Mouse (Mus musculus) gastrocnemius, postnatal 10 days (tissue): ENCODE data around the gene Ppm1n. TPM values are rescaled to one million over a fixed set of nuclear protein-coding genes. Genes with fewer than 3 reads are reported as not detected.

ENCODE experiments used
- DNase-seq: peaks from one replicate; pipeline ENCODE4 v3.0.0; 2021; ENCODE audit warnings: mixed read lengths
- total RNA-seq, 2 experiments: library from RNA; stranded (reverse); gene quantifications; 2 replicates each; pipeline ENCODE4 v1.2.3; 2021

Ppm1n gene
- total RNA-seq, 2 experiments from 2014 or later, result not detected

DNA sequence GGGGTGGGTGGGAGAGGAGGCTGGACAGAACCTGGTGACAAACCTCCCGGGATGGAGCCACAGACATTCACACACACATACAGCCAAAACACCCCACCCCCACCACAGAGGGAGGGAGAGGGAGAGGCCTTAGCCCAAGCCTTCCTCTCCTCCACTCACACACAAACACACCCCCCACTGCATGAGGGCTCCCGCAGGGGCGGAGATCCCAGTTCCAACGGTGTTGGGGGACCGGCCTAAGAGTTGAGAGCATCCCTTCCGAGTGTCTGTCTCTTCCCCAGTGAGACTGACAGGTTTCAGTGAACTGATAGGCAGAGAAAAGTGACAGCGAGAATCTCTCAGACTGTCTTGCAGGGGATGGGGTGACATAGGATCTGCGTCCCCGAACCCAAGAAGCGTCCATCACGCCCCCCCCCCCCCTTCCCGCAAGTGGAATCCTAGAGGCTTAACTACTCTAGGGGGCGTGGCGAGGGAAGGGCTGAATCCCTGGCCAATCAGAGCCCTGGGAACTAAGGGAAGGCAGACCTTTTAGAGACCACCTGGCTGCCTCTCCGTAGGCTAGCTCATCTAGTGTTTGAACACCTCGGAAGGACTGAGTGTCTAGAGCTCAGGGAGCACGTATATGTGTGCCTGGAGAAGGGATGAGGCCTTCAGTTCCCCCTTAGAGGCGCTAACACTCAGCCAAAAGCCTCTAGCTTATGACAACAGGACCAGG is 28.0 kb upstream of the Ppm1n start:
- DNase-seq, result peak; percentile 67

DNA sequence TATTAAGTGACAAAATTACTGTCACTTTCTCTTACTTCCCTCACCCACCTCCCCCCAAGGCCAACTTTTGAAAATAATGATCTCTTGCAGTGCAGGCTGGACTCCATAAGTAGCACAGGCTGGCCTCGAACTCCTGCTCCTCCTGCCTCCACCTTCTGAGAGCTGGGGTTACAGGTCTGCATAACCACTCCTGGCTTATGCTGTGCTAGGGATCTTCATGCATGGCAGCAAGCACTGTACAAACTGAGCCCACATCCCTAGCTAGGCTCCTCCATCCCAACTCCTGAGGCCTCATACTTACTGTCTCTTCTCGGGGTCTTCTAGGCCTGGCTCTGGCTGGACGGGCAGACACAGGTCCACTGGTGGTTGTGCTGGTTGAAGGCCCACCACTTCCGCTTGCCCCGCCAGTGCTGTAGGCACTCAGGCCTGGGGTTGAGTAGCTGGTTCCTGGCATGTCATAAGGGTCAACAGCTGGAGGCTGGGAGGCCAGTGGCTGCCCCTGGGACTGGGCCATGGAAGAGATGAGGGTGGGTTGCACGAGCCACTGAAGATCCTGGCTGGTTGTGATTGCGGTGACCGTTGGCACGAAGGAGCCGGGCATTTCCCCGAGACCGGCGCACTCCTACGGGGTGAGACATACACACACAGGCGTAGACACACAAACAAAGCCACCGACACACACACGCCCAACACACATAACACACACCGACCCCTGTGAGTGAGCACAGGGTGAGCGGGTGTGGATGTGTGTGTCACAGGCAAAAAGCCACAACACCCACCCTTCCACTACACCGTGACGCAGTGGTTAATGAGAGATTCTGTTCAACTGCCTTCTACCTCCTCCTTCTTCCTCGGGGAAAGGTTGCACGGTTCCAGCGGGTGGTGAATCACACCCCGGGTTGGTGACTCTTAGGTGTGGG is 27.2 kb upstream of the Ppm1n start:
- DNase-seq, result no peak

DNA sequence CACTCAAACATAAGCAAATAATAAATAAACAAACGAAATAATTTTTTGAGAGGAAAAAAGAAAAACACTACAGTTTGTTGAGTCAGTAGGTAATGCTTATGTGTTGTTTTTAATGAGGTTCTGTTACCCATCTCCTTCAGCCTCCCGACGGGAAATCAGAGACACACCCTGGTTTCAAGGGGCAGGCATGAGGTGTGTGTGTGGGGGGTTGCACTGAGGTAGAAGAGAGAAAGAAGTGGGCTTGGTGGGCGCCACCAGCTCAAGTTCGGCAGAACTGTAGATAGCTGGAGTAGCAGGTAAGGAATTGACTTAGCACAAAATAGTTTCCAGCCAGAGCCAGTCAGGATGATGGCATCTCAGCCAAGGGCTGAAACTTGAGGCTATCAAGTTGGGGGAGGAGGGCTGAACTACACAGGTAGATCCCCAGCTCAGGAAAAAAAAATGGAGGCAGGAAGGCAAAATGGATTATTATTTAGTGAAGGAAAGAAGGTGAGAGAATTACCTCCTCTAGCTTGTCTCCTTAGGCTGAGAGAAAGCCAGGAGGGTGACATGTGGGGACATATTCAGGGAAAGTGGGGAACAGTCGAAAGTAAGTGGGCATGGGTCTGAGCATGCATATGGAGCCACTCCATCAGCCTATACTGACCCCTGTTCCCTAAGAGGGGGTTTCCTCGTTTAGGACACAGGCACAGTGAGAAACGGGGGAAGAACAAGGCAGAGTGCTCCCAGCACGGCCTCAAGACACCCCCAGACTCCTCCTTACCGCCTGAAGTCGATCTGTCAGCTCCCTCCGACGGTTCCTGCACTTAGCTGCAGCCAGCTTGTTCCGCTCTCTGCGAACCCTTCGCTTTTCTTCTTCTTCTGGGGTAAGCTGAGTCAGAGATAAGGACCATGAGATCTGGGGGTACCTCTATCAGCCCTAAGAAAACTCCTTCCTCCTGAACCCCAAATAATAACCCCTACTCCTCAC is 26.2 kb upstream of the Ppm1n start:
- no peak for DNase-seq

DNA sequence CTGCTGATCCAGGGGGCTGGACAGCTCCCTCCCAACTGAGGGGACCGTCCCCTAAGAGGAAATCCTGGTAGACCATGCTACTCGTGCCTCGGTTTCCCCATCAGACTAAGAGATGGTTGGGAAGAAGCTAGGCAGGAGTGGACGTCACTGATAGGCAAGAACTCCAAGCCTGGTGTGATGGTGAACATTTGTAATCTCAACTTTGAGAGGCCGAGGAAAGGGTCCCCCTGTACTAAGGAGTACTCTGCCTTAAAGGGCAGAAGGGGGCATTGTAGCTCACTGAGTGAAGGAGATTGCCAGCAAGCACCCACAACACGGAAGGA is 25.5 kb upstream of the Ppm1n start:
- DNase-seq, result no peak

DNA sequence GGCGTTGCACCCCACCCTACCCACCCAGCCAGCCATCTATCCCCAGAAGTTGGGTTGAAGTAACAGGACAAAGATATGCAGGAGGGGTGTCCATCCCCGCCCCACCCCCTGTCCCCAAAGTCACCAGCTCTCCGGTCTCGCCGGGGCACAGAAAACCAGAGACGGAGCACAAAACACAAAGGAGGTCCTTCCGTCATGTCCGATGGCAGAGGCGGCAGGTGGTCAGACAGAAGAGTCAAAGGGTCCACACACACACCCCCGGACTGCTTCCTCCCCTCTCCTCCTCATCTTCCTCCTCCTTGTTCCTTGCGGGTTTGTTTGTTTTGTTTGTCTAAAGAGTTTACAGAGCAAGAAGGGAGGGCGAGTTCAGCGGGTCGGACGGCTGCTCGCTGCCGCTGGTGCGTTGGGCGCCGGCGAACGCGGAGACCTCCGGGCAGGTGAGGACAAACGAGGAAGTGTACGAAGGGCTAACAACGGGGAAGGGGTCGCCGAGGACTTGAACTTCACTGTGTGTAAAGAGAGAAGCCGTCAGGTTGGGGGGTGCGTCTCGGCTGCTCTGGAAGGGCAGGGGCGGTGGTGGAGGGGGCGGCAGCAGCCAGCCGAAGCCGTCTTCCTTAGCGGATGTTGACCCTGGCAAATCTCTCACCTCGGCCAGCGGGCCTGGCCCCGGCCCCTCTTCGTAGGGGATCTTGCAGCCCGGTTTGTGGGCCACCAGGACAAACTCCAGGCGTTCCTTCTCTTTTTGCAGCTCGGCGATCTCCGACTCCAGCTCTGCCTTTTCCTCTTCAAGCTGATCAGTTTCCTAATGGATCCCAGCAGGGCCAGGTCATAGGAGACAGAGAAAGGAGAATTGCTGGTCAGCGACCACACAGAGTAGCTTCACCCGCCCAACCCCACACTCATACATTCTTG is 24.9 kb upstream of the Ppm1n start:
- no peak for DNase-seq

DNA sequence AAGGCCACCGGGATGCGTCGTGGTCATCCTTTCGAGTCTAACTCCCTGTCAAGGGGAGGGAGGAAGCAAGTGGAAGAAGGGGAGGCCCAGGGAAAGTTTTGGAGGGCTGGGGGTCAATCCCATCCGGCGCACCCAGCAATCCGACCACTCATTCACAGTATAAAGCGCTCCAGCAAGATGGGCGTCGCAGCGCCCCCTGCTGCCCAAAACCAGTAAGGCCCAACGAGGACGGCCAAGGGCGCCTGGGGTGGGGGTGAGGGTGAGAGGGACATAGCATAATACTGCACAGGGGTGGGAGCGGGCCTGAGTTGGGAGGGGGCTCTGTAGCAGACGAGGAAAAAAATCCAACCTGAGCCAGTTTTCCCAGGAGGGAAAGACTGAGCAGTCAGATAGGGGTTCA is 23.9 kb upstream of the Ppm1n start:
- DNase-seq, result peak; percentile 86

DNA sequence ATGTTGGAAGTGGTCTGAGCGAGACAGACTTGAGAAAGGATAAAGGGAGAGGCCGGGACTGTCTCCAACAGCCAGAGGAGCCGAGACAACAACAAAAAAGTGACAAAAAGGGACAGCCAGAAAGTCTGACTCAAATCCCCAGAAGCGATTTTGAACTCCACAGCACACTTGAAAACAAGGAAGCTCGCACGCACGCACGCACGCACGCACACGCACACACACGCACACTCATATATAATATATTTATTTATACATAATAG is 23.1 kb upstream of the Ppm1n start:
- no peak for DNase-seq

DNA sequence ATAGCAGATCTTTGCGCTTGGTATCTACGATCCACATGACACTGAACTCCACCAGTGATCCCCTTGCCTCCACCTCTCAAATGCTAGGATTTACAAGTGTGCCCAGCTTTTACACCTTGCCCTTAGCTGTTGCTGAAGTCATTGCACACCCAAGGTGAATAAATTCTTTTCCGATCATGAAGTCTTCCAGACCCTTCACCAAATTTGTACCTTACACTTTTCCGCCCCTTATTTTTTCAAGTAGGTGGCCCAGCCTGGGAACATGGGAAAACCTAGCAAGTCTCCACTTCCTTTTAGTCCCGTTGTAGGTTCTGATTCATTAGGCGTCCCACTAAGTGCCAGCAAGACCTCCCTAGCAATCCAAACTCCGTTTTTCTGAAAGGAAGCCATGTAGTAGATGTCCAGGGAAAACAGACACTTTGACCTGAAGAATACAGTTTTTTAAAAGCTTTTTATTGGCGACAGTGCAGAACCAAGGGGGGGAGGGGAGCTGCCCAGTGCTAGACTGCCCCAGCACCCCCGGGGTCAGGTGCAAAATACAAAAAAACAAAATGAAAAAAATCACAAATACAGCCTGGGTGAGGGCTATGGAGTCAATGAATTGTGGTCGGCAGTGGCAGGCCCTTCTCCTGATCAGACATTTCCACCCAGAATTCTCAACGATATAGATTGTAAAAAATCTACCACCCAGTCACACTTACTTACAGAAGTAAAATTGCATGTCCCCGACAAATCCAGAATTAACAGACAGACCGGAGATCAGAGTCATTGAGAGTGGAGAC is 22.6 kb upstream of the Ppm1n start:
- DNase-seq, result no peak

DNA sequence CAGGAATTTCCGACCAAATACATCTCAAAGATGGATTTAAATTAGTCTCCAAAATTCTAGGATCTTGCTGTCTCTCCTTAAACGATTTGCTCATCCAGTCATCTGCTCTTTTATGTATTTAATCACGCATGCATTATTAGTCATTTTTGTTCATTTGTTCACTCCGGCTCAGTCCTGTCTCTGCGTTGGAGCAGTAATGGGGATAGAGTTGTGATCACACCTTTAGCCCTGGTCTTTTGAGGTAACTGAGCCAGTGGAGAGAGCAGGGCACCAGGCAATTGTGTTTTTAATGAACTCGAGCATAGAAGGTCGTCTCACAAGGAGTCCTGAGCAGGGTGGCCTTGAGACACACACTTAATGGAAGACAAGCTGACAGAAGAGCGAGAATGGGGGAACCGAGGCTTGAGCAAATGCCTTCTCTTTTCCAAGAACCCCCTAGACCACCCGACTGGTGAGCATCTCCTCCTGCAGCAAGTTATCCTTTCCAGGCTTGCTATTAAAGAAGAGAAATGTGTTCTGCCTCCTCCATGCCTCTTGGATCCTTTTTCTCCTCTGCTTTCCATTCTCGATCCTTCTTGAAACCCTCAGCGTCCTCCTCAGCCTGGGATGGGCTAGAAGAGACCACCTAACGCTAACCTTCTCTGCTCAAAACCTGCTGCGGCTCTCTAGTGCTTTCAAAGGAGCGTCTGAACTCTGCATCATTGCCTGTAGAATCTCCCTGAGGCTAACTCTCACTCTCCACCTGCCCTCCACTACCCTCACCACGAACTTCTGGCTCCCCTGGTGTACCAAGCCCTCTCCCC is 21.8 kb upstream of the Ppm1n start:
- DNase-seq, result no peak

DNA sequence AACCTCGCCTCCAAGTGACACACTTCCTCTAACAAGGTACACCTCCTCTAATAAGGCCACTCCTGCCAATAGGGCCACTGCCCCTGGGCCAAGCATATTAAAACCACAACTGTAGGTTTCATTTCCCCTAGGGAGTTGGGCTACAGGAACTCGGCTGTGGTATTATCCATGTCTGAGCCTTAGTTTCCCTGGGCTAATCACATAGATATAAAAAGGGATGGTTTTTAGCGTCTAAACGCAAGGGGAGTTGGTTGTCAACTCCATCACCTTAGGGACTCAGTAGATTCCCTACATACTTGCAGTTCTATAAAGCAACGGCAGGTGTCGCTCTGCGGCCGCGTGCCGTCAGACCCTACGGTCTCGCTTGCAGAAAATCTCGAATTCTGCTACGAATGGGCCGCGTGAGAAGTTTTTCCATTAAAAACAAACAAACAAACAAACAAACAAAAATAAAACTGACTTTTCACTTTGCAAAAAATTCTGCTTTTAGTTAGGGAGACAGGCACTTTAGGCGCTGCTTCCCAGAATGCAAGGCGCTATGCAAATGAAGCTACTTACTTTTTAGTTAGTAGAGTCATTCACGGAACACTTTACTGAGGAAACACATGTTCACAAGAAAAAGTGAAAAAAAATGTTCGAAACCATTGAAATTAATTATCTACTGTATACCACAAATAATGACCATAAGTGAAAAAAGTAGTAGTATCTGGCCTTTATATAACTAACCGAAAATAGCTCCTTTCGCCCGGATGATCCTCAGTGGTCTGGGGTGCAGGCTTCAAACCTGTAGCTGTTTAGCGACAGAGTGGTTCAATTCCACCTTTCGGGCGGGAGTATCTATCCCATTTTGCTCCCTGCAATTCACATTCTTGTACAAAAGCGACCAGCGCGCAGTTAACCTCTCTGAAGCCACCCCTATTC is 20.9 kb upstream of the Ppm1n start:
- DNase-seq, result peak; percentile 84

DNA sequence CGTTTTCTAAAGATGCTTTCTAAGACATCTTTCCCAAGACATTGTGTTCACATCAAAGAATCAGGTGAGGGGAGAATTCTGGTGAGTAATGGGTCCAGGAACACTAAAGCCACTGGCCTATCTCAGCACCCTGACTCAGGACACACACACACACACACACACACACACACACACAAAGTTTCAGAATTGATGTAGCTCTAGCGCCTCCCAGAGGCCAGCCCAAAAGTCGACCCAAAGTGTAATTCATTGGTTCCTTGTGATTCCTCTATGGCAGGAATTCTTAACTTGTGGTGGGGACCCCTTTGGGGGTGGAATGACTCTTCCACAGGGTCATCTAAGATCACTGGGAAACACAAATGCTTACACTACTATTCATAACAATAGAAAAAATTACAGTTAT is 19.3 kb upstream of the Ppm1n start:
- DNase-seq, result peak; percentile 62

DNA sequence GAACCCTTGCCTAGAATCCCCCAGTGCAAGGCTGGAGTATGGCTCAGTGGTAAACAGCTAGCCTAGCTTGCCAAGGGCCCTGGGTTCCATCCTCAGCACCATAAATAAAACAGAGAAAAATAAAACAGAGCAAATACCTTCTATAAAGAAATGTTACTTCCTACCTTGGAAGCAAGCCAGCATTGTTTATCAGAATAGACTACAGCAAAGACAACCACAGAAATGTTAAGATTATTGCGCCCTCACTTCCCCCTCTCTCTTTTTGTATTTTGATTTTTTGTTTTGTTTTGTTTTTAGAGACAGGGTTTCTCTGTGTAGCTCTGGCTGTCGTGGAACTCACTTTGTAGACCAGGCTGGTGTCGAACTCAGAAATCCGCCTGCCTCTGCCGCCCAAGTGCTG is 17.9 kb upstream of the Ppm1n start:
- DNase-seq, result no peak

DNA sequence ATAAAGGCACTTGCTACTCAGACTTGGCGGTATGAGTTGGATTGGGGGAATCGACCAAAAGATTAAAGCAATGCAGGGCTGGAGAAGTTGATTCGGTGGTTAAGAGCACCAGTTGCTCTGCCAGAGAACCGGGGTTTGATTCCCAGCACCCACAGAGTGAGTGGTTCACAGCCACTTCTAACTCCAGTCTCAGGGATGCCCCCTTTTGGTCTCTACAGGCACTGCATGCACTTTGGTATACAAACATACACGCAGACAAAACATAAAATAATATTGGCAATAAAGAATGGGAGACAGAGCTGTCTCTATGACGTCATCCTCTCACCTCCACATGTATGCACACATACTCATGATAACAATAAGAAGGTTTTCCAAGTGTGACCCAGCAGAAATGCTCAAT is 17.2 kb upstream of the Ppm1n start:
- DNase-seq, result no peak

DNA sequence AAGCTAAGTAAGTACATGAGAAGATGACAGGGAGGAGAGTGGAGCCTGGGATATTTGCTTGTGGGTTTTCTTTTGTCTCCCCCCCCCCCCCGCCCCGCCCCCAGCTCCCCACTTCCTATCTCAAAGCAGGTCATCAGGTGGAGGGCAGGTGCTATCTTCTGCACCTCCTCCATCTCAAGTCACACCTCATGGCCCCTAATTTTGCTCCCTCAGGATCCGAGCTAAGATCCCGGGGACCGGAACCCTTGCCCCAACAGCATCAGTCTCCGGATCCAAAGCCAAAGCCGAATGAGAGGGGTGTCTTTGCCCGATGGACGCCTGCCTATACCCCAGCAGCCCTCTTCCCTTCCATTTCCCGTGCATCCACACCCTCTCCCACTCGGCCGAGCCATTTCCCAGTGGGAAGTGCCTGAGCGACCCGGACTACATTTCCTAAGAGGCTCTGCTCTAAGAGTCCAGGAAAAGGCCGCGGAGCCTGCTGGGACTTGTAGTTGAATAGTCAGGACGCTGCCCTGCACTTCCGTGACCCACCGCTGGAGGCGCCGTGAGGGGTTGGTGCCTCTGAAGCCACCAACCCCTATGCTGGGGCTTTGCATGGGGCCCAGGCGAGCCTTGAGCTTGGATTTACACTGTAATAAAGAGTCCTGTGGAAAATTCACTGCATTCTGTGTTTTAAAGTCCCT is 15.8 kb upstream of the Ppm1n start:
- peak; percentile 99 for DNase-seq

DNA sequence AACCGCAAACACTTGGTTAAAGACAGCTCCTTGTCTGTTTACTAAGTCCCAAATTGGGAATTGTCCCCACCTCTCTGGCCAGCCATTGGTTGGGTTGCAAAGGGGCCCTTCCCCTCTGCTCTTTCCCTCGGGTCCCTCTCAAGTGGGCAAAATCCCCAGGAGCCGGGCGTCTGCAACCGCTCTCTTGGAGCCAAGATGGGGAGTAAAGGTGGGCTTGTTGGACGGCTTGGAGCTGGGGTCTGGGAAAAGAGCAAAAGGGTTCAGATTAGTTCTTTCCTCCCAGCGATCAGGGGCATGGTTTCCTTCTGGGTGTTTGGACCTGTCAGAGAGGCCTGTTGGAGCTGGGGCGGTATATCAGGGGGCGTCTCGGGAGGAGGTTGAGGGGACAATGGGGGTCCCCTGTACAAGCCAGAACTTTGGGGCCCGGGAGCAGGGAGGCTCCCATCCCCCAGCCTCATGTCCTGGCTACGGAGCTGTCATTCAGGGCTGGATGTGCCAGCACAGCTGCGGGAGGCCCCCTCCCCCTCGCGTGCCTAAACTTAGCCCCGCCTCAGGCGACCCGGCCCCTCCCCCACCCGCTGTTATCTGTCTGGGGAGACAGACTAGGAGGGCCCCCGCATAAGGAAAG is 11.2 kb upstream of the Ppm1n start:
- DNase-seq, result peak; percentile 88

DNA sequence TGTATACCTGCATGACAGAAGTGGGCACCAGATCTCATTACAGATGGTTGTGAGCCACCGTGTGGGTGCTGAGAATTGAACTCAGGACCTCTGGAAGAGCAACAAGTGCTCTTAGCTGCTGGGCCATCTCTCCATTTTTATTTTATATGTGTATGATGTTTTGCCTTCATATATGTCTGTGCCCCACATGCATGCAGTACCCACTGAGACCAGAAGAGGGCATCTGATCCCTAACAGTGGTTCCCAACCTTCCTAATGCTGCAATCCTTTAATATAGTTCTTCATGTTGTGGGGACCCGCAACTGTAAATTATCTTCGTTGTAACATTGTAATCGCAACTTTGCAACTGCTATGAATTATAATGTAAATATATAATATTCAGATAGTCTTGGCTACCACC is 4.9 kb upstream of the Ppm1n start:
- peak; percentile 61 for DNase-seq

DNA sequence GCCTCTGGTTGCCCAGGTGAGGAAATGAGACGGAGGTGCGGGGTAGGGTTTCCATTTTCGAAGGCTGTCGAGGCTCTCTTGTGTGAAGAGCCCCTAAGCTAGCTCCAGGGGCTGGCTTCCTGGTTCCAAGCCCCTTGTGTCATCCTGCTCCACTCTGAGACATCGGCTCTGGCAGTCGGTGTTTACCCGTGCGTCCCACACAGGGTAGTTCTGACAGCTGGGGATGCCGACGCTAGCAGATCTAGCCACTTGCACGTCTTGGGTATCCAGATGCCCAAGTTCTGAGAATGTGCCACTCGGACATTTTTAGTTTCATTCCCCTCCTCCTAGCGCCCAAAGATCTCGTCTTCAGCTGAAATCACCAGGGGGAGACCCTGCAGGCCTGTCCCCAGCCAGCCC is 3.5 kb upstream of the Ppm1n start:
- DNase-seq, result no peak
